Mouse (Mus musculus) telencephalon, adult 2 months (tissue): ENCODE results near the gene Gps2.
A peak's percentile ranks its signal among the peaks of the same experiment; 100 is the strongest.
"Not testable (repeated sequence)": the region's sequence is repeated elsewhere in the genome, so short reads cannot be mapped to it uniquely, and the experiment has no call there.

Source experiments
- DNase-seq: peaks from one replicate; pipeline ENCODE4 v3.0.0-alpha.2; 2011; ENCODE audit warnings: low read depth, low spot score

The Gps2 gene

DNA sequence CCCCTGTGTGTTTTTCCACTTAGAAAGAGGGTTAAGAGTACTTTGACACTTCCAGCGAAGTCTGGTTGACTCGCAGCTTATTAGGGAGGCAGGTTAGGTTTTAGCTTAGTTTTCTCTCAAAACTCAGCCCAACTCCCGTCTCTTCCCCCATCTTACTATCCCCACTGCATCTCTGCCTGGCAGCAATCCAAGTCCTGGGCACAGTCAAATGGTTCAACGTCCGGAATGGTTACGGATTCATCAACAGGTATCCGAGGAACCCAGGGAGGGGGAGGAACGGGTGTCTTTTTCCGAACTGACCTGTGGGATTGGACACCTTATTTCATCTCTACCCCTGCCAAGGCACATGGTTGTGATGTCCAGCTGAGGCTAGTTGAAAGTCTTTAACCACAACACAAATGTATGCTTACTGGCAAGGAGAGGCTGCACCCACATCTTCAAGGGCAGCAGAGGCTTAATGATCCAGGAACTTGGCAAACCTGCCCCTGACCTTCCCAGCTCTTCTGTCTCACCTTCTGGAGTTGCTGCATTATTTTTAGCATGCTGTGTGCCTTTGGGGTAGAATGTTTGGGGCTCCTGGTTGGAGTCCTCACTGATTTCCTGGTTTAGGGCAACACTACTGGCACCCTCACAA is 23.1 kb downstream of the Gps2 start:
- DNase-seq: no peak

GRCm38 (mm10) chr11:69937385-69937784 is 23.7 kb downstream of the Gps2 start:
- DNase-seq: no peak

DNA sequence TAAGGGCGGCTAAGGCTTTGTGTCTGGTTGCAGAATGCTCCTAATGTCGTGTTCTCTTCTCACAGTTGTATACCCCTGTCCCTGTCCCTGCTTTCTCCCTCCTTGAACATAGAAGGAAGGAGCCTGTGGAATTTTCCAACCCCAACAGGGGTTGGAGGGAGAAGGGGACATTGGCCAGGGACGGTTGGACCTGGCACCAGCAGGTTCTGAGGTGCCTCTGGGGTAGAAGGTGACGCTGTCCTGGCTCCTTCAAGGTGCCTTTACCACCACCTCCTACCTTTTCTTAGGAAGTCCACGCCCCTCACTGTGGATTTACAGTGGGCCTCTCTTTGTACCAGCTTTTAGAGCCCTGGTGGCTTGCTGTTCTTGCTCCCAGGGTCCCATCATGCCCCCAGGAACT is 24.1 kb downstream of the Gps2 start:
- DNase-seq: no peak

DNA sequence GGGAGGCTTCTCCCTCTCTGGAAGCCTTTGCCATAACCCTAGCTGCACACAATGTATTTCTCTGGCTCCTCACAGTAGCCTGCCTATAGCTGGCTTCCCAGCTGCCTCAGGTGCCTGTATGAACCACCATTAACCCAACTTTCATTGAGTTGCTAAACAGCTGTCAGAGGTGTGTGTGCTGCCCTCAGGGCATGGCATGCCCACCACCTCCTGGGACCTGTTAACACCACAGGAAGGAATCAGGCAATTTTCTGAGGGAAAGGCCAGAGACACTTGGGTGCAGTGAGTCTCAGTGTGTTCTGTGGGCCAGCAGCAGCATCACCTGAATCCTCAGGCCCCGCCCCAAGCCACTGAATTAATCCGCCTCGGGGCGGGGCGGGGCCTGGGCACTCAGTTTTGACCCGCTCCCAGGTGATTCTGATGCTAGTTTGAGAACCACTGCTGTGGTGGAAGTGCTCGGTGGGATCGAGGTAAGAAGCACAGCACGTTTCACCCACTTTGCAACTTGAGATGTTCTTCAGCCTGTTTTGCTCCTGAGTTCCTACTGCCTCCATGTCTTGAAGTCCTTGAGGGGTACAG is 24.8 kb downstream of the Gps2 start:
- no peak for DNase-seq

DNA sequence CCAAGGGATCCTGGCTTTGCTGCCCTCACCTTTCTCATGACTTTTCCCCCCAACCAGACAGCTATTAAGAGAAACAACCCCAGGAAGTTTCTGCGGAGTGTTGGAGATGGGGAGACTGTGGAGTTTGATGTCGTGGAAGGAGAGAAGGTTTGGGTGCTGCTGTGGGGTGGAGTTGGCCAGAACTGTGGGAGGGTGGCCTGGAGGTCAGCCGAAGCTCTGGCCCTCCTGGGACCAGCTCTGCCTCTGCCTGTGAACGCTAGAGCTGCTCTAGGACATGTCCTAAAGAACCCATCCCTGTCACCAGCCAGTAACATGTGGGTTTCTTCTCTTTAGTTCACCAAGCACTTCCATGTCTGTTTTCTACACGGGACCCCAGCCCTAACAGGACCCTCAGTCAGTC is 25.5 kb downstream of the Gps2 start:
- DNase-seq: no peak

DNA sequence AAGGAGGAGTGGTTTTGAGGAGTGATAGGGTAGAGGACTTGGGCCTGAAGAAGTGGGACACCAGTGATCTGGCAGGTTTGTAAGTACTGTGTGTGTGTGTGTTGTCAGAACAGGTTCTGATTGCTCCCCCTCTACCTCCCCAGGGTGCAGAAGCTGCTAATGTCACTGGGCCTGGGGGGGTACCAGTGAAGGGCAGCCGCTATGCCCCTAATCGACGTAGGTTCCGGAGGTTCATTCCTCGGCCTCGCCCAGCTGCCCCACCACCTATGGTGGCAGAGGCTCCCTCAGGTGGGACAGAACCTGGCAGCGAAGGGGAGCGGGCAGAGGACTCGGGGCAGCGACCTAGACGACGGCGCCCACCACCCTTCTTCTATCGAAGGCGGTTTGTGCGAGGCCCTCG is 26.0 kb downstream of the Gps2 start:
- DNase-seq: no peak

- DNase-seq: no peak
Observed at GRCm38 (mm10) chr11:69940962-69941361, 27.3 kb downstream of the Gps2 start.

DNA sequence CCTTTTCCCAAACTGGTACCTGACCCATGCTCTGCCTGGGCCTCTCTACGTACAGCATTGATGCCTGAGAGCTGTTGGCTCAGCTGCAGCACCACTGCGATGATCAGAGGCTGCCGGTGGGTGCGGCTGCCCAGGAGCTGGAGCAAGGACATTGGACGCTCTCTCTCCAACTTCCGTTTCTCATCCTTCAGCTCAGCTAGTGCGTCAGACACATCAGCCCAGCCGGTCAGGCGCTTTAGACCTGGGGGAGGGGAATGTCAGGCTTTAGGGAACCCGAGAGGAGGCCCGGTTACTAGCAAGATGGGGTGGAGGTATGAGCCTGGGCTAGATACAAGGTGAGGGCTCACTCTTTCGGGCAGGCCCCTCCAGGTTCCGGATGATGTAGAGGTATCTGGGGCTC is 31.5 kb downstream of the Gps2 start:
- no peak for DNase-seq

DNA sequence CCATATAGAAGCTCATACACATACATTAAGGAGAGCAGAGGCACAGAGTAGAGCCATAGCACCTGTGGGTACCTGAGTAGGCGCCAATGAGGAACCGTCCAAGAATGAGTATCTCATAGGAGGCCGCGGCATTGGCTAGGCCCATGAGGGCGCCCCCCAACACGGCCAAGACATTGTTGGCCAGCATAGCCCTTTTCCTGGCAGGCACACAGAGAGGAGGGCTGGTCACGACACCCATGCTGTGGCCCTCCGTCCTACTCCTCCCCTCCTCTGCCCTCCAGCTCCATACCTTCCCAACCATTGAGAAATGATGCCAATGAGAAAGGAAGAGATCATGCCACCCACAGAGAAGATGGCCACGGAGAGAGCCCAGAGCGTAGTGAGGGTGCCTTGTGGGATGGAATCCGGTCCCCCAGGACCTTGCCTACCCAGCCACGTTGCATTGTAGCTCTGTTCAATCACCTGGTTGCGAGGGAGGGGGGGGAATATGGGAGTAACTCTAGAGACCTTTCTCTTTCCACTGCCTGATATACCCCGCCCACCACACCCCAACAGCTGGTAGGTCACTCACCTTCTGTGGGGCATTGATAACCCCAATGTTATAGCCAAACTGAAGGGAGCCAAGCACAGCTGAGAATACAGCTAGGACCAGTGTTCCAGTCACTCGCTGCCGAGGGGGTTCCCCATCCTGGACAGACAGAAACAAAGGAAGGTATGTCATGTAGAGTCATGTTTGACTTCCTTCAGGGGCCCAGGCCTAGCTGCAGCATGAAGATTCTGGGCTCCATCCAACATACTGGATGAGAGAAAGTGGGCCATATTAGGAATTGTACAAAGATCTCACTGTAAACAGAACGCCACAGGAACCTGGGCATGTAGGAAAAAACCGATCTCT is 32.6 kb downstream of the Gps2 start:
- DNase-seq: no peak

GRCm38 (mm10) chr11:69947337-69948065 is 33.8 kb downstream of the Gps2 start:
- no peak for DNase-seq

DNA sequence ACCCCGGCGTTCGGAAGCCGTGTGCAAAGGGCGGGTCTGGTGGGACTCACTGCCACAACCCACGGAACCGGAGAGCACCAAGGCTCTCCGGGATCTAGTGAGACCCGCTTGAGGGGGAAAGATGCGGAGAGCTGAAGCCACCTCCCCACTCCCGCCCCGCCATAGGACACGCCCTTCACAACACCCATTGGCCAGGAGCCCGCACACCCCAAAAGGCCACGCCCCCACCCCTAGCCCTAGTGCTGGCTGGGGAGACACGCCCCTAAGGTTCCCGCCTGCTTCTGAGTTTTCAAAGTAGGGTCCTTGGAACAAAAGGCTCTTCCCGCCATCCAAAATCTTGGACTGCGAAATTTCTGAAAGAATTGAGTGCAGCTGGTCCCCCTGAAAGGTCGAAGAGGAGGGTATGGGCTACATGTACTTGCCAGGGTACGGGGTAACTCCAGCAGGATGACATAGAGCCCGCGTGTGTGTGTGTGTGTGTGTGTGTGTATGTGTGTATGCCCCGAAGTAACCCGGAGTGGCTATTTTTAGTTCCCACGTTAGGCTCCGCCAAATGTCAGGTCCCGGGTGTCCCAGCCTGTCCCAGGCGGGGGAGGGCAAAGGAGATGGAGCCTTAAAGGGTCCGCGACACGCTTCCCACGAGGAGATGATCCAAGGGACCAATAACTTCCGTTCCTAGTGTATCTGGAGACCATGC is 34.5 kb downstream of the Gps2 start, which contains the start of gene Slc2a4:
Gene Slc2a4 (minus strand): TSS at position 123 of the 697 bp plus-strand sequence.
- no peak for DNase-seq

GRCm38 (mm10) chr11:69948763-69949150 is 35.1 kb downstream of the Gps2 start:
- no peak for DNase-seq

GRCm38 (mm10) chr11:69950807-69951459 is 37.2 kb downstream of the Gps2 start:
- peak; percentile 18 for DNase-seq

DNA sequence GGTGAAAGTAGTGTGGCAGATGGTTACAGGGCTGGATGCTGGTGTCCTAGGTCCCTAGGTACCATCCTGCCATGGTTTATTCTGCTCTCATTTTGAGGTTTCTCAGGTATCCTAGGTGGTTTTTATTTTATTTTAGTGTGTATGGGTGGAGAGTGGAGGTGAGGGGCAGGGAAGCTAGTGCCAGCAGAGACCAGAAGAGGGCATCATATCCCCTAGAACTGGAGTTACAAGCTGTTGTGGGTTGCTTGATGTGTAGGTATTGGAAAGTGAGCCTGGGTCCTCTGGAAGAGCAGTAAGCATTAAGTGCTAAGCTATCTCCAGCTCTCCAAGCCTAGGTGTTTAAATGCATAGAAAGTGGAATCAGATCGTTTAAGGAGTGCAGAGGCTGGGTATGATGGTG is 38.6 kb downstream of the Gps2 start:
- DNase-seq: no peak

DNA sequence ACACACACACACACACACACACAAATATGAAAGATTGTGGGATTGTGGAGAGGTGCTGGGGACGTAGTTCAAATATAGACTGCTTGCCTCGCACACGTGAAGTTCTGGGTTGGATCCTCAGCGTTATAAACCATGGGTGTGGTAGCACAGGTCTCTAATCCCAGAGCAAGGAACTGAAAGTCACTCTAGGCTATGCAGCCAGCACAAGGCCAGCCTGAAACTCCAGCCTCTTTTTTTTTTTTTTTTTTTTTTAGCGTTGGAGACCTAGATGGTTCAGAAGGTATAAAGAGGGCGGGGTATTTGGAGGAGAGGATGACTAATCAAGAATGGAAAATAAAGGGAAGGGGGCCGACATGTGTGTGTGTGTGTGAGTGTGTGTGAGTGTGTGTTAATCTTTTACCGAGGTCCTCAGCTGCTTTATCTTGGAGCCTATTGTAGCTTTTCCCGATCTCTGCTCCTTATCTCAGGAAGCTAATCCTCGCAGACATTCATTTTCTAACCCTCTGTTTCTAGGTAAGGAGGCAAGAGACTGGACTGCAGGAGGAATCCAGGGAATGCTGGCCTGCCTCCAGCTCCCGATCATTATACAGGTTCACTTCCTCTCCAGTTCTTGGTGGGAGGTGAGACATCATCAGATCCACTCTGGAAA is 39.7 kb downstream of the Gps2 start:
- no peak for DNase-seq

GRCm38 (mm10) chr11:69955618-69956017 is 41.9 kb downstream of the Gps2 start:
- DNase-seq: not testable (repeated sequence)

DNA sequence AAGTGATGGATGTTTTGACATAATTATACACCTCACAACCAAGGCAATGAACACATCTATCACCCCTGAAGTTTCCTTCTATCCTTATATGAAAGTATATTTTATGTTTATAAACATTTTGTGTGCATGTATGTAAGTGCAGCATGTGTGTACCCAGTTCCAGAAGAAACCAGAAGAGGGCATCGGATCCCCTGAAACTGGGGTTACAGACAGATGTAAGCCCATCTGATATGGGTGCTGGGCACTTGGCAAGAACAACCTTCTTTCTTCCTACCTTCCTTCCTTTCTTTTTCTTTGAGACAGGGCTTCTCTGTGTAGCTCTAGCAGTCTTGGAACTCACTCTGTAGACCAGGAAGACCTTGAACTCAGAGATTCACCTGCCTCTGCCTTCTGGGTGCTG is 42.5 kb downstream of the Gps2 start:
- no peak for DNase-seq

DNA sequence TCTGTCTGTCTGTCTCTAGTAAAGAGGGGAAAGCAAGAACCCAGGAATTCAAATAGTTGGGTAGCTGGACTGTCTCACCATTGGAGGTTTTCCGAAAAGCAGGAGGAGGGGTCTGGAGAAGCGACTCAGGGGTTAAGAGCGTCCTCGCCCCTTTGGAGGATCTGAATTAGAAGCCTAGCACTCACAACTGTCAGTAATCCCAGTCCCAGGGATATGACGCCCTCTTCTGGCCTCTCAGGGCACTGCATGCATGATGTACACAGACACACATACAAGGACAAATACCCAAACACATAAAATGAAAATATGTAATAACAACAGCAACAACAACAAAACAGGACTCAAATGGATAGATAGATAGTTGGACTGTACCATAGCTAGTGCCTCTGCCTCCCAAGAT is 46.9 kb downstream of the Gps2 start:
- DNase-seq: no peak

- DNase-seq: no peak
Observed at GRCm38 (mm10) chr11:69961841-69962240, 48.2 kb downstream of the Gps2 start.

DNA sequence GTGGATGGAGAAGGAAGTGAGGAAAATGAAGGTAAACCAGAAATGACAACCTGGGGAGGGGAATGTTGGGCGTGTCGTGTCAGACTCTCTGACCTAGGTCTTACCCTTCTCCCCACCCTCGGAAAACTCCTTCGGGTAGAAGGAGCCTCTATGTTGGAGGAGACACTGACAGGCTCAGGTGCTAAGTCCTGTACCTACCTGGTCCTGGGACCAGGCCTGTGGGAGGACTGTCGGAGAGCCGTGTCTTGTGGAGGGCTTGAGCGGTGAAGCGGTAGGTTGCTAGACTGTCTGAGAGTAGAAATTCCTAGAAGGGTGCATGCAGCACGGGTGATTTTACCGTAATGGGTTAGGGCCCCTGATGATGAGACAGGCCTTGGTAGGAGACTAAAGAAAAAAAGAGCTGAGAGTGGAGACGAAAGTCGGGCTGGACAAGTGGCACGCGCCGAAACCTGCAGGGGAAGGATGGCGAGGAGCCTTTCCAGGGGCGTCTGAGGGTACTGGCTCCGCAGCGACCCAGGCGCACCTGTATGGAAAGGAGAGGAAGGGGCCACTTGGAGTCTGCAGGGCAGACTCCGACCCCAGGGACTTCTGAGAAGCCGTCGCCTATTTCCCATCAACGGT is 51.1 kb downstream of the Gps2 start, which contains the start of gene Cldn7:
Gene Cldn7 (plus strand): TSS at position 130 of the 621 bp plus-strand sequence.
- DNase-seq: no peak
